Mouse (Mus musculus): ENCODE results near the gene Golm1.

Golm1 gene

GRCm38 (mm10) chr13:59647484-59647883 is 28.1 kb downstream of the Golm1 start:
- DNase-seq (ENCODE audit: low read depth) = no peak

GRCm38 (mm10) chr13:59646674-59647244 is 28.9 kb downstream of the Golm1 start:
- no peak for DNase-seq (ENCODE audit: low read depth)

GRCm38 (mm10) chr13:59645491-59645890 is 30.1 kb downstream of the Golm1 start:
- no peak for DNase-seq (ENCODE audit: low read depth)

GRCm38 (mm10) chr13:59642818-59643217 is 32.8 kb downstream of the Golm1 start:
- no peak for DNase-seq (ENCODE audit: low read depth)

GRCm38 (mm10) chr13:59640178-59640440 is 35.5 kb downstream of the Golm1 start:
- DNase-seq (ENCODE audit: low read depth) = no peak

- no peak for DNase-seq (ENCODE audit: low read depth)
Observed at GRCm38 (mm10) chr13:59639368-59640177, 36.0 kb downstream of the Golm1 start.

- no peak for DNase-seq (ENCODE audit: low read depth)
Observed at GRCm38 (mm10) chr13:59637800-59638199, 37.8 kb downstream of the Golm1 start.

- DNase-seq (ENCODE audit: low read depth) = no peak
Observed at GRCm38 (mm10) chr13:59634637-59635036, 41.0 kb downstream of the Golm1 start.

- DNase-seq (ENCODE audit: low read depth) = no peak
Observed at GRCm38 (mm10) chr13:59626739-59627138, 48.9 kb downstream of the Golm1 start.

GRCm38 (mm10) chr13:59624903-59625302 is 50.7 kb downstream of the Golm1 start:
- DNase-seq (ENCODE audit: low read depth) = no peak

GRCm38 (mm10) chr13:59624389-59624788 is 51.2 kb downstream of the Golm1 start:
- DNase-seq (ENCODE audit: low read depth) = no peak

GRCm38 (mm10) chr13:59621643-59622489 is 53.7 kb downstream of the Golm1 start:
- DNase-seq (ENCODE audit: low read depth) = no peak

GRCm38 (mm10) chr13:59618463-59618862 is 57.1 kb downstream of the Golm1 start:
- DNase-seq (ENCODE audit: low read depth) = no peak

- DNase-seq (ENCODE audit: low read depth) = no peak
Observed at GRCm38 (mm10) chr13:59615554-59615953, 60.1 kb downstream of the Golm1 start.

GRCm38 (mm10) chr13:59615152-59615551 is 60.5 kb downstream of the Golm1 start:
- DNase-seq (ENCODE audit: low read depth) = no peak

- no peak for DNase-seq (ENCODE audit: low read depth)
Observed at GRCm38 (mm10) chr13:59613868-59614267, 61.7 kb downstream of the Golm1 start.

GRCm38 (mm10) chr13:59610437-59610836 is 65.2 kb downstream of the Golm1 start:
- no peak for DNase-seq (ENCODE audit: low read depth)

GRCm38 (mm10) chr13:59609885-59610284 is 65.7 kb downstream of the Golm1 start:
- DNase-seq (ENCODE audit: low read depth) = no peak

- no peak for DNase-seq (ENCODE audit: low read depth)
Observed at GRCm38 (mm10) chr13:59605221-59605922, 70.2 kb downstream of the Golm1 start.

GRCm38 (mm10) chr13:59604511-59604910 is 71.1 kb downstream of the Golm1 start:
- no peak for DNase-seq (ENCODE audit: low read depth)

GRCm38 (mm10) chr13:59603096-59603495 is 72.5 kb downstream of the Golm1 start:
- DNase-seq (ENCODE audit: low read depth) = no peak

GRCm38 (mm10) chr13:59592630-59593029 is 83.0 kb downstream of the Golm1 start:
- no peak for DNase-seq (ENCODE audit: low read depth)
